Mouse (Mus musculus) midbrain, embryonic 14.5 days (tissue): ENCODE measurements around the gene Rmnd5b. TPM values are rescaled to one million over a fixed set of nuclear protein-coding genes. Genes with fewer than 3 reads are reported as not detected.

ENCODE experiments used
- ATAC-seq: fragments of 200-750 bp; cut with Nextera tagmentation; 2 replicates; pipeline ENCODE4 v1.8.0; 2017; ENCODE audit warnings: moderate number of reproducible peaks, moderate library complexity; ENCODE audit not compliant: low FRiP score, low TSS enrichment
- DNase-seq: peaks from one replicate; pipeline ENCODE4 v3.0.0-alpha.2; 2015
- H3K27ac ChIP-seq: fragments of 300-500 bp; sonication (generic); replicated peaks from 2 replicates; pipeline ENCODE4 v1.5.1; 2014; ENCODE audit warnings: mild to moderate bottlenecking, low read depth, low read length, moderate library complexity
- H3K27me3 ChIP-seq: fragments of 300-500 bp; sonication (generic); 2 replicates; pipeline ENCODE4 v1.6.1; 2014; ENCODE audit warnings: low read length, control low read depth, mixed read lengths; ENCODE audit not compliant: control insufficient read depth, insufficient read depth
- H3K36me3 ChIP-seq: fragments of 300-500 bp; sonication (generic); 2 replicates; pipeline ENCODE4 v1.6.1; 2014; ENCODE audit warnings: low read length, control low read depth; ENCODE audit not compliant: control insufficient read depth, insufficient read depth
- H3K4me1 ChIP-seq: fragments of 300-500 bp; sonication (generic); 2 replicates; pipeline ENCODE4 v1.6.1; 2014; ENCODE audit warnings: mild to moderate bottlenecking, antibody characterized with exemption, low read length, control low read depth; ENCODE audit not compliant: control insufficient read depth, insufficient read depth
- H3K4me2 ChIP-seq: fragments of 300-500 bp; sonication (generic); 2 replicates; pipeline ENCODE4 v1.6.1; 2014; ENCODE audit warnings: mild to moderate bottlenecking, low read length, moderate library complexity
- H3K4me3 ChIP-seq: fragments of 300-500 bp; sonication (generic); replicated peaks from 2 replicates; pipeline ENCODE4 v1.5.1; 2014; ENCODE audit warnings: low read depth, low read length
- H3K9ac ChIP-seq: fragments of 300-500 bp; sonication (generic); replicated peaks from 2 replicates; pipeline ENCODE4 v1.6.1; 2014; ENCODE audit warnings: mild to moderate bottlenecking, low read length, moderate library complexity
- H3K9me3 ChIP-seq: fragments of 300-500 bp; sonication (generic); 2 replicates; pipeline ENCODE4 v1.6.1; 2016; ENCODE audit warnings: low read length, control low read depth, mixed read lengths; ENCODE audit not compliant: control insufficient read depth
- WGBS: fragments of 180-500 bp; shearing (Covaris S2); extraction: QIAGEN DNeasy Blood & Tissue Kit; methylation state at CpG from one replicate; pipeline ENCODE4 v1.1.7; 2014; 5-methylcytosine and 5-hydroxymethylcytosine counted together
- polyA plus RNA-seq: library from polyadenylated mRNA; unstranded; fragments of >200 nt; fragmentation: Nextera tagmentation; extraction: Ambion mirVana; gene quantifications from 2 replicates; pipeline ENCODE4 v1.2.1, GENCODE M21; 2014

Rmnd5b gene
- polyA plus RNA-seq, 1 experiment from 2014 or later: 79.2 TPM

- Histone ChIP-seq H3K9me3 (no peaks in the 10 kb centered on the region), H3K36me3 (peaks cover 57% of the 10 kb centered on the region), H3K4me1 (peaks cover 16% of the 10 kb centered on the region), H3K27ac (no peak overlapping the region), H3K4me3 (no peak overlapping the region), H3K9ac (no peak overlapping the region), H3K27me3 (no peaks in the 10 kb centered on the region), H3K4me2 (no peak overlapping the region)
- 96% methylated on average over 13 of the region's 13 CpGs for WGBS
- DNase-seq (no peak), ATAC-seq (no peak)
Observed at GRCm38 (mm10) chr11:51586411-51586810, 49.3 kb downstream of the Rmnd5b start.

GRCm38 (mm10) chr11:51585608-51586252 is 50.0 kb downstream of the Rmnd5b start:
- WGBS: 65% methylated on average over 8 of the region's 8 CpGs
- Histone ChIP-seq H3K4me1 (peaks cover 16% of the 10 kb centered on the region), H3K27me3 (no peaks in the 10 kb centered on the region), H3K36me3 (peaks cover 50% of the 10 kb centered on the region), H3K27ac (peak overlapping the region; percentile 91), H3K9me3 (no peaks in the 10 kb centered on the region), H3K4me3 (peak overlapping the region; percentile 59; the same call in 1 of the 2 replicates), H3K9ac (peak overlapping the region; percentile 78; the same call in 1 of the 2 replicates), H3K4me2 (peak overlapping the region; percentile 88)
- DNase-seq (no peak), ATAC-seq (no peak)

- Histone ChIP-seq H3K4me2 (peak within 1 kb of the TSS; percentile 88), H3K4me3 (peak within 1 kb of the TSS; percentile 59), H3K27ac (peak within 1 kb of the TSS; percentile 91), H3K36me3 (peaks cover 40% of the 10 kb centered on the region), H3K27me3 (no peaks in the 10 kb centered on the region), H3K4me1 (peaks cover 16% of the 10 kb centered on the region), H3K9me3 (no peaks in the 10 kb centered on the region), H3K9ac (peak within 1 kb of the TSS; percentile 78)
- DNase-seq: peak; percentile 98
- peak; percentile 94 for ATAC-seq
- under 1% methylated on average over 59 of the region's 59 CpGs for WGBS
Observed at GRCm38 (mm10) chr11:51584431-51585248, 51.1 kb downstream of the Rmnd5b start, which contains the start of gene Phykpl. Gene Phykpl (plus strand): TSS chr11:51584757.

GRCm38 (mm10) chr11:51584057-51584430 is 51.7 kb downstream of the Rmnd5b start:
- peak overlapping the region; percentile 78 for H3K9ac ChIP-seq
- H3K9me3 ChIP-seq: no peaks in the 10 kb centered on the region
- H3K36me3 ChIP-seq: peaks cover 34% of the 10 kb centered on the region
- H3K4me3 ChIP-seq: peak overlapping the region; percentile 59
- H3K27me3 ChIP-seq: no peaks in the 10 kb centered on the region
- ATAC-seq (no peak; the same call in 1 of the 2 replicates), DNase-seq (no peak)
- peaks cover 16% of the 10 kb centered on the region for H3K4me1 ChIP-seq
- H3K27ac ChIP-seq: peak overlapping the region; percentile 91
- WGBS: 7% methylated on average over 9 of the region's 9 CpGs
- peak overlapping the region; percentile 88 for H3K4me2 ChIP-seq

- H3K27ac ChIP-seq: no peak overlapping the region
- no peak overlapping the region for H3K4me3 ChIP-seq
- peaks cover 16% of the 10 kb centered on the region for H3K4me1 ChIP-seq
- peak; percentile 80 for DNase-seq
- no peak overlapping the region for H3K4me2 ChIP-seq
- H3K27me3 ChIP-seq: no peaks in the 10 kb centered on the region
- WGBS: 27% methylated on average over 8 of the region's 8 CpGs
- H3K9ac ChIP-seq: no peak overlapping the region
- no peak for ATAC-seq
- H3K9me3 ChIP-seq: no peaks in the 10 kb centered on the region
- H3K36me3 ChIP-seq: peaks cover 22% of the 10 kb centered on the region
Observed at GRCm38 (mm10) chr11:51582713-51583112, 53.0 kb downstream of the Rmnd5b start.

- WGBS: 65% methylated on average over 4 of the region's 4 CpGs
- no peaks in the 10 kb centered on the region for H3K27me3 ChIP-seq
- DNase-seq (no peak), ATAC-seq (no peak)
- peaks cover 7% of the 10 kb centered on the region for H3K4me1 ChIP-seq
- H3K9me3 ChIP-seq: no peaks in the 10 kb centered on the region
- H3K9ac ChIP-seq: no peak overlapping the region
- no peak overlapping the region for H3K4me3 ChIP-seq
- H3K27ac ChIP-seq: no peak overlapping the region
- no peaks in the 10 kb centered on the region for H3K36me3 ChIP-seq
- no peak overlapping the region for H3K4me2 ChIP-seq
Observed at GRCm38 (mm10) chr11:51579024-51579423, 56.7 kb downstream of the Rmnd5b start.

- 84% methylated on average over 7 of the region's 7 CpGs for WGBS
- DNase-seq (no peak), ATAC-seq (no peak)
- Histone ChIP-seq H3K9ac (no peak overlapping the region), H3K27me3 (no peaks in the 10 kb centered on the region), H3K4me2 (no peak overlapping the region), H3K27ac (no peak overlapping the region), H3K36me3 (no peaks in the 10 kb centered on the region), H3K4me3 (no peak overlapping the region), H3K9me3 (no peaks in the 10 kb centered on the region), H3K4me1 (no peaks in the 10 kb centered on the region)
Observed at GRCm38 (mm10) chr11:51577587-51577986, 58.1 kb downstream of the Rmnd5b start.

GRCm38 (mm10) chr11:51576454-51576853 is 59.2 kb downstream of the Rmnd5b start:
- Histone ChIP-seq H3K9ac (no peak overlapping the region), H3K27ac (no peak overlapping the region), H3K4me2 (no peak overlapping the region), H3K9me3 (no peaks in the 10 kb centered on the region), H3K4me1 (no peaks in the 10 kb centered on the region), H3K4me3 (no peak overlapping the region), H3K36me3 (no peaks in the 10 kb centered on the region), H3K27me3 (no peaks in the 10 kb centered on the region)
- DNase-seq (no peak), ATAC-seq (no peak)
- WGBS: 71% methylated on average over 4 of the region's 4 CpGs
